Mouse (Mus musculus) c-Kit-negative CD71-positive TER-119-positive erythroid progenitor cells, embryonic 14.5 days (primary cell): ENCODE results near the gene Tmem138.

Source experiments
- DNase-seq: peaks from one replicate; pipeline ENCODE4 v3.0.0-alpha.2; 2013; ENCODE audit warnings: low read depth, low spot score

Tmem138 gene

GRCm38 (mm10) chr19:10576690-10577561, at the start of gene Tmem138, which contains the start of gene Cyb561a3:
TSS of gene Tmem138 (minus strand) at chr19:10577362.
TSS of gene Cyb561a3 (plus strand) at chr19:10577172.
- peak; percentile 89 for DNase-seq

- no peak for DNase-seq
These were observed 31.5 kb upstream of the Tmem138 start for GRCm38 (mm10) chr19:10608573-10609240.

DNA sequence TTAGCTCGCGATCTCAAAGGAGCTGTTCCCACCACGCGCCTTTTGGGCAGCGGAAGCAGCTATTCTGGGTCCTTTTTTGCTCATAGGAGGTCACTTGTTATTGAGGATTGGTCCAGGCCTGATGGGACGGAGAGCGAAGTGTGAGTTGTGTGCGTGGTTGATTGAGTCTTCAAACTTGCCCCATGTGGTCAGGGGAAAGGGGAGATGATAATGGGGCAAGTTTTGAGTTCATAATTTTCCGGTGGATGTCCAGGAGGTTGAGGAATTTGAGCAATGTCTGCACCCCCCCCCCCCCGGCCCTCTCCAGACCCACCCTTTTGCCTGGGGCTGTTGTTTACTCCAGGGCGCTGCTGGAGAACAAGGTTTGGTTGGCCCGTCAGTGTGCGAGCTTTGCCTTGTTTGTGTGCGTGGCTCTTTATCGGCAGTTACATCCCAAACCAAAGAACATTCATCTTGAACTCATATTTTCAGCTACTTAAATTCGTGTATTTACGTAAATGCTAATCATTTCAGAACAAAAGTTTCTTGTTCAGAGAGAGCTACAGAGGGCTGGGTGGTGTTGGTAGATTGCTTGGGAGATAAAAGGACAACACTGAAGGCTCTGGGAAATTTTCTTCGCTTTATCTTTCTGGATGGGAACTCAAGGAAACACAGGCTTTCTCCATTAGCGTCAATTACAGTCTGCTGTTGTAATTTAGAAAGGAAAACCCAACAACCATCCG, 28.9 kb upstream of the Tmem138 start:
- DNase-seq: peak; percentile 42

- DNase-seq: peak; percentile 97
These were observed 28.2 kb upstream of the Tmem138 start, which contains the start of the genes Ddb1 and Tkfc for GRCm38 (mm10) chr19:10605293-10605900. TSS of gene Ddb1 (plus strand) at chr19:10605327. TSS of gene Tkfc (minus strand) at chr19:10605654.

- DNase-seq: peak; percentile 11
These were observed 27.4 kb upstream of the Tmem138 start for GRCm38 (mm10) chr19:10604534-10604933.

GRCm38 (mm10) chr19:10603660-10604523, 26.7 kb upstream of the Tmem138 start:
- no peak for DNase-seq

DNA sequence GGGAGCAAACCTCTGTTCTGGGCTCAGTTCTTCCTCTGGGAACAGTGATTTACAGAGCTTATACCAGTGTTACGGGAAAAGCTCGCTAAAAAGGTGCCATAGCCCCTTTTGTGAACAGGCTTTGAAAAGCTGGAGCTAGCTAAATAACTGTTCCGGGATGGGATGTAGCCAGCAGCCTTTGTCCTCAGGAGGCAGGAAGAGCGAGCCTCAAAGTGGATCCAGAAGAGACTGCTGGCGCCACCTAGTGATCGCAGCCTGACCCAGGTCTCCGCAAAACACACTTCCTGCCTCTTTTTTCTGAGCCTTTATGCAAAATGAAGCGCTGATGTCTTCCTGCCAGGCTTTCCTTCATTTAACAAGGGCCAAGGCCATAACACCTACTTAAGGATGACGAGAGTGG, 25.6 kb upstream of the Tmem138 start:
- peak; percentile 64 for DNase-seq

DNA sequence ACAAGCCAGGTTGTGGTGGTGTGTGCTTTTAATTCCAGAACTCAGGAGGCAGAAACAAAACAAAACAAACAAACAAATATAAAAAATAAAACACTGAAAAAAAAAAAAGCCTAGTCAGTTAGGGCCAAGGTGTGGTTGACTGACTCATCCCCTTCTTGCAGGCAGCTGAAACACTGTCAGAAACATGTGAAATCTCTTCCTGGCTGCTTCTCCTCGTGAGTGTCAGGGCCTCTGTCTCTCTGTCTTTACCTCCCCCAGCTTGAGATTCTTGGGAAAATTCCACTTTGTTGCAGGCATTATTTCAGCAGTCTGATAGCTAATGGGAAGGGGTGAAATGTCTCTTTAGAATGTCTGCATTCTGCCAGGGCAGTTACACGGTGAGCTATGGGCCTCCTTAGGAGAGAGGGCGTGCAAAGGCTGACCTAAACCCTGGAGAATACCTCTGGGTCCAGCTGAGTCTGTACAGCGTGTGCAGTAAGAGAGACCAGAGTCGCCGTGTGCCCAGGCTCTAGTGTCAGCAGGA, 25.1 kb upstream of the Tmem138 start:
- no peak for DNase-seq

DNA sequence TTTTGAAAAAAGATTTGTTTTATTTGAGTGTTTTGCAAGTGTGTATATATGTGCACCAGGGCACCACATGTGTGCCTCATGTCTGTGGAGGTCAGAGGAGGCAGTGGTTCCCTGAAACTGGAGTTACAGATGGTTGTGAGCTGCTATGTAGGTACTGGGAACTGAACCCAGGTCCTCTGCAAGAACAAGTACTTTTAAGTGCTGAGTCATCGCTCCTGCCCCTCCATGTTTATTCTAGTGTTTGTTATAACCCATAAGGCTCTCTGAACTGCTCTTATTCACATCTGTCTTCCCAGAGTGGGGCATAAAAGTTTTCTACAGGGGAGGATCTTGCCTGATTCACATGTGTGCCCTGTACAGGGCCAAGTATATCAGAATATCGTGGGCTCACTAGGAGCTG, 22.5 kb upstream of the Tmem138 start:
- no peak for DNase-seq

DNA sequence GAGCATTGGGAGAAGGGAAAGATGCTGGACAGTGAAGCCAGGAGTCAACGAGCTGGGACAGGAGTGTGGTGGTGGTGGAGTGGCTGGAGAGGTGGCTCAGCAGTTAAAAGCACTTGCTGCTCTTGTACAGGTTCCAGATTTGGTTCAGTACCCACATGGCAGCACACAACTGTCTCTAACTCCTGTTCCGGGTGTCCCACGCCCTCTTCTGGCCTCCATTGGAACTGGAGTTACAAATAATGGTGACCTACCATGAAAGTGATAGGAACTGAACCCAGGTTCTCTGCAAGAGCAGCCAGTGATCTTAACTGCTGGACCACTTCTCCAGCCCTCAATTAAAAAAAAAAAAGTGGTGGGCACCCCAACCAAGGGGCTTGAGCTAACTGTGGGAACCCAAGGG, 21.0 kb upstream of the Tmem138 start:
- no peak for DNase-seq

GRCm38 (mm10) chr19:10591659-10592377, 14.7 kb upstream of the Tmem138 start:
- DNase-seq: no peak

GRCm38 (mm10) chr19:10590301-10590700, 13.1 kb upstream of the Tmem138 start:
- DNase-seq: no peak

DNA sequence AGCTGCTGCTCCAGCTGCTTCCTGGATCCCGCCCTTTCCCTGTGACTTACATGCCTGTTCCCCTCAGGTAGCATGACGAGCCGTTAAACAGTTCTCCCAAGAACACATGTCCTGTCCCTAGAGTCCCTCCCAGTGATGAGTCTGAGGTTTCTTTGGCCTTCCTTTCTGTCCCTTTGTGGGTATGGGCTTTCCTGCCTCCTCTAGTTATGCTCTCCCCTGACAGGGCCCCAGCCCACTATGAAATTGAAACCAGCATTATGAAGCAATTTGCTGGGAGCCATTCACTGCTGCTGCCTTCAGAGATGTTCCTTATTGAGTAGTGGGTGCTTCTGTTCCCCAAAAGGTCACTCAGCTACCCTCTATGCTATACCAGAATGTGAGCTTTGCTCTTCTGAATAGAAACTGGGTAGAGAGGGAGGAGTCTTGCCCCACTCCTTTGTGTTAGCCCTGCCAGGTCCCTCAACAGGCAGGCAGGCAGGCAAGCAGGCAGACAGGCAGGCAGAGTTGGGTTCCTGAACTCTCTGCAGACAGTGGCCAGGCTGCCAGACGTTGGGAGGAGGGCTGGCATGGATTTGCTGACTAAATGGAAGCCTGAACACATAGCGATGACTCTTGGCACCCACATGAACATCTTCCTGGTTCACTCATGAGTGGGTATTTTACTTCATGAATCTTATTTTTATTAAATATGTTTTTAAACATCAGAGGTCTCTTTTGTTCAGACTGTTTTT, 12.1 kb upstream of the Tmem138 start:
- DNase-seq: no peak

GRCm38 (mm10) chr19:10587231-10587630, 10.1 kb upstream of the Tmem138 start:
- DNase-seq: no peak

DNA sequence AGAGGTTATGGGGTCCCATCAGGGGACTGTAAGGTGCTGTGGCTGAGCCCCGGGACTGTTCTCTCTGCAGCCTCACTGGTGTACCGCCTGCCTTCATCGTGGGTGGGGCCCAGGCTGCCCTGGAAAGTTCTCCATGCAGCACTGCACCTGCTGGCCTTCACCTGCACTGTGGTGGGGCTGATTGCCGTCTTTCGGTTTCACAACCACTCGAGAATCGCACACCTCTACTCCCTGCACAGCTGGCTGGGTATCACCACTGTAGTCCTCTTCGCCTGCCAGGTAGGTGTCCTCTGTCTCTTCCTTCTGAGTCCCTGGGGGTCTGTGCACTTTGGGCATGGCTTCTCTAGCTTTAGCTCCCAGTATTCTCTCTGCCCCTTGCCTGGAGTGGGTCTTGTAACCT, 8.0 kb upstream of the Tmem138 start:
- DNase-seq: no peak

DNA sequence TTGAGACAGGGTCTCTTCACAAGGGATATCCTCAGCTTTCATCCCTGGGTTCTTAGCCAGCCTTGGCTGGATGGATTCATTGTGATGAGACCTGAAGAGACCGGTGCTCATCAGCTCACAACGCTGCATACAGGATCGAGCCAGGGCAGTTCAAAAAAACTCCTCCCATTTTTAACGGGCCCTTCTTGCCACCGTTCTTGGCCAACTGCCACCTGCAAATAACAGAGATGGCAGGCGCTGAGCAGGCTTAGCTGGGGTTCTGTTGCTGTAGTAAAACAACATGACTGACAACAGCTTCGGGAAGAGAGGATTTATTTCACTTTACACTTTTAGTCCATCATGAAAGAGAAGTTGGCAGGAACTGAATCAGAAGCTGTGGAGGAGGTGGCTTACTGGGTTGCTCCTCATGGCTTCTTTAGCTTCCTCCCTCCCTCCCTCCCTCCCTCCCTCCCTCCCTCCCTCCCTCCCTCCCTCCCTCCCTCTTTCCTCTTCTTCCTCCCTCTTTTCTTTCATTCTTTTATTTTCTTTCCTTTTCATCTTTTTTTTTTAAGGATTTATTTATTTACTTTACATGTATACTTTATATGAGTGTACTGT, 6.5 kb upstream of the Tmem138 start:
- no peak for DNase-seq

- DNase-seq: no peak
These were observed 4.8 kb upstream of the Tmem138 start for GRCm38 (mm10) chr19:10581984-10582383.

DNA sequence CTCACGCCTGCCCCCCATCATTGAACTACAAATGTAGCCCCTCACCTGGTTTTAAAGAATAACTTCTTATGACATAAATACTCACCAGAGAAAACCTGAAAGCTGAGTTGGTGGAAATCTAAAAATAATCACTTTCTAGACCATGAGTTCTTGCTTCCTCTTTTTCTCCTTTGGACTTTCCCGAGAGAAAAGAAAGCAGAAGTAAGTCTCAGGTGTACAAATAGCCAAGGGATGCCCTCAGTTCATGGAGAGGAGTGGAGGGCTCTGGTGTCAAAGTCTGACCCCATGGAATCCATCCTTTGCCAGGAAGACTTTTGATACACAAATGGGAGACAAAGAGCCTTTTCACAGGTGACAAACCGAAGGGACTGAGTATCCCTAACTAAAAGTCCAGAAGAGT, 3.6 kb upstream of the Tmem138 start:
- DNase-seq: no peak

DNA sequence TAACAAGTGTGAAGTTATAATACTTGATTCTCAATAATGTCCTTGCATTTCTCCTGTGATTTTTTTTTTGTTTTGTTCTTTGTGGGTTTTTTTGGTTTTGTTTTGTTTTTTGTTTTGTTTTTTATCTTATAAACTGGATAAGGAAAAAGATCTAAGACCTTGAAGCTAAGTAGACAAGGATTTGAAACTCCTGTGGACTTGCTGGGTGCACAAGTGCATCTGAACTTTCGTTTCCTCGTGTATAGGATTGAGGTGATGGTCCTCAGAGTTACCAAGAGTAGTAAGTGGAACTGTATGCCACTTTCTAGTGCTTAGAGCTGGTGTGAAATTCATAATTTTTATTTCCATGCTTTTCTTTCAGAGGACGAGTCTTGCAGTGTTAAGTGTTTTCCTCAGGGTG, 2.9 kb upstream of the Tmem138 start:
- DNase-seq: no peak
